Mouse (Mus musculus): ENCODE data around the gene Gm11487. TPM values are rescaled to one million over a fixed set of nuclear protein-coding genes. Genes with fewer than 3 reads are reported as not detected.
"Not testable (repeated sequence)": the region's sequence is repeated elsewhere in the genome, so short reads cannot be mapped to it uniquely, and the experiment has no call there.

Gene Gm11487
- not detected for polyA plus RNA-seq (2017; shearing (Covaris generic))

- ATAC-seq, result not testable (repeated sequence)
Measured at GRCm38 (mm10) chr4:73404972-73405371, at the start of gene Gm11487. Gene Gm11487, minus strand, starts transcription at chr4:73405072.

DNA sequence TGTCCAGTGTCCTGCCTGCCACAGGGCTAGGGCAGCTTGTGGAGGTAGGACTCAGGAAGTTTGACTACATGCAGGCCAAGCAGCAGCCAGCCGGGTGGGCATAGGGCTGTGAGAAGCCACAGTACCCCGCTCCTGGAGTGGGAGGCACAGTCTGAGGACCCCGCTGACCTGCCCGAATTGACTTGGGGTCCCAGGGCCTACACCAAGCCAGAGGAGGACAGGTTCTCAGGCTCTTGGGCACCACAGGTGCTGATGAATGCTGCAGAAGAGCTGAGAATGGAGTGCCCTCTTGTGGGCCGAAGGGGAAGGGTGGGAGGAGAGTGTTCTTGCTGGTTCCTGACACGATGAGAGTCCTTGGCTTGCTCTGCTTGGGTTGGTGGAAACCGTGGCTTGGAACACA is 39.8 kb upstream of the Gm11487 start:
- no peak for ATAC-seq

GRCm38 (mm10) chr4:73442568-73442967 is 37.7 kb upstream of the Gm11487 start:
- ATAC-seq, result no peak

DNA sequence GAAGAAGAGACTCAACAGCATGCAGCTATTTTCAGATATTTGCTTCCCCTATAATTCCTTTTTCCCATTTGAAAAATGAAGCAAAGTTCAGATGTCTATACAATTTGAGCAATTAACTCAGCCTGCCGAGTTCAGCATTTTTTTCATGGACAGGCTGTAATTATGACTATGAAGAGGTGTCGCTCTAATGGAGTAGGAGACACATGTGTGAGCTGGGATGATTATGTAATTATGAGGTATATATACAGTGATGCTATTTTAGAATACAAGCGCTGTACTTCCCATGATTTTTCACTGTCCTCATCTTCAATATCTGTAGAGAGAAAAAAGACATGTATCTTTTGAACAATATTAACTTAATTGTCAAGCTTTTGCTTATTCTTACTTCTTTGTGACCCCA is 21.0 kb upstream of the Gm11487 start:
- no peak for ATAC-seq

DNA sequence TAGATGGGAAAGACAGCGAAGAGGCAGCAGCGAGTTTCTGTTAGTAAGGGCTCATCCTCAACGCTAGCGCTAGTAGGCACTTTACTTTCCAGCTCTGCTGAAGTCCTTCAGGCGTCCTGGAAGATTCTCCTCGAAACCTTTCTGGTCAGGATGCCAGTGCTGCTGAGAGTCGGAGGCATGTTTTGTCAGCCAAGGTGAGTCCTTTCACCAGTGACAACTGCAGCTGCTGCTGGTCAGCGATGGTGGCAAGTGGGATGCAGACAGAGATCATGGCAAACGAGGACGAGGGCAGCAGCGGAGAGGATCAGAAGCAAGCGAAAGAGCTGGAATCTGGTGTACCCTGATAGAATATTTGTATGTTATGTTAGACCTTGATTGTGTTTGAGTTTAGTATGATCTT is 18.2 kb upstream of the Gm11487 start:
- no peak for ATAC-seq

- no peak for ATAC-seq
Measured at GRCm38 (mm10) chr4:73366534-73366933, 38.3 kb downstream of the Gm11487 start.

Other genes with a start within 250 kb of the Gm11487 start
- not detected for gene Gm11238, start 202.8 kb upstream of the Gm11487 start, polyA plus RNA-seq (2017; shearing (Covaris generic))
- not detected for gene Gm11237, start 217.9 kb upstream of the Gm11487 start, polyA plus RNA-seq (2017; shearing (Covaris generic))
- gene Gm11236, start 233.0 kb upstream of the Gm11487 start, polyA plus RNA-seq (2017; shearing (Covaris generic)), result not detected

Data from inflammation-experienced regulatory T-cells, adult 6 months (primary cell).